Mouse (Mus musculus): ENCODE measurements at regions not wholly inside any gene's neighbourhood (a gene's known extent, or its start where the extent isn't known, plus 50 kb on each side); places are given as distances from the start of the nearest gene placed in this dataset.

DNA sequence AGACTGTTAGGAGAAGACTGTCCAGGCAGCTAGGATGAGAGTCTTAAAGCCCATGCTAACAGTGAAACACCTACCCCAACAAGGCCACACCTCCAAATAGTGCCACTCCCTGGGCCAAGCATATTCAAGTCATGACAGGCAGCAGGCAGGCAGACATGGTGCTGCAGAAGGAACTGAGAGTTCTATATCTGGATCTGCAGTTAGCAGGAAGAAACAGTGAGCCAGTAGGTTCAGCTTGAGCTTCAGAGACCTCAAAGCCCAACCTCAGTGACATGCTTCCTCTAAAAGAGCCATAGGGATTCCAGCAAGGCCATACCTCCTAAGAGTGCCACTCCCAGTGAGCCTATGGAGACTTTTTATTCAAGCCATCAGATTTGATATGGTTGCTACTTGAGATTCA is 252.0 kb upstream of the Slc30a5 start:
- Histone ChIP-seq H3K27me3 (ENCODE audit: control insufficient read depth, insufficient read depth, insufficient read length) (no peaks in the 10 kb centered on the region), H3K36me3 (ENCODE audit: control insufficient read depth, insufficient read depth) (no peaks in the 10 kb centered on the region), H3ac (ENCODE audit: control insufficient read depth, insufficient read length) (no peak overlapping the region), H3K79me2 (ENCODE audit: control insufficient read depth, insufficient read depth) (no peaks in the 10 kb centered on the region), H3K4me3 (no peak overlapping the region), H3K4me2 (ENCODE audit: low read depth) (no peak overlapping the region)
- TF ChIP-seq REST (IDR thresholded peaks at IDR 0.05; ENCODE audit: insufficient read depth, insufficient read length): no peak
- no peak for TF ChIP-seq TCF12 (IDR thresholded peaks at IDR 0.05; ENCODE audit: insufficient read depth, poor library complexity, severe bottlenecking)

DNA sequence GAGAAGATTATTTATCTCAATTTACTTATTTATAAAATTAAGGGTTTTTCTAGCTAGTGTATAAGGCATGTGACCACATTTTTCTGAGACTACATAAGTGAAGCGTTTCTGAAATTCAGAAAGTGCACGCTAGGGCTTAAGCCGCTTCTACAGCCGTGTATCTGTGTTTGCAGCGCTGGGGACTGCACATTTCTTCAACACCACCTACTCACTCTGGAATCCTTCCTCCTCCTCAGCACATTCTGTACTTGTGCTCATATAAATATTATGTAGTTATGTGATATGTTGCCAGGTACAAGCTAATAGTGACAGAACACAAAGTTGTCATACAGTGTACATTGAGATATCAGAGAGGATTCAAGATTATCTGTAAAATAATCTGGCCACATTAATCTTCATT is 251.0 kb upstream of the Slc30a5 start:
- Histone ChIP-seq H3K36me3 (ENCODE audit: control insufficient read depth, insufficient read depth) (no peaks in the 10 kb centered on the region), H3K79me2 (ENCODE audit: control insufficient read depth, insufficient read depth) (no peaks in the 10 kb centered on the region), H3ac (ENCODE audit: control insufficient read depth, insufficient read length) (no peak overlapping the region), H3K4me3 (no peak overlapping the region), H3K27me3 (ENCODE audit: control insufficient read depth, insufficient read depth, insufficient read length) (no peaks in the 10 kb centered on the region), H3K4me2 (ENCODE audit: low read depth) (no peak overlapping the region)
- TF ChIP-seq TCF12 (IDR thresholded peaks at IDR 0.05; ENCODE audit: insufficient read depth, poor library complexity, severe bottlenecking) (no peak), SRF (IDR thresholded peaks at IDR 0.05; ENCODE audit: control insufficient read depth, insufficient read length, low read depth) (no peak), POLR2A (IDR thresholded peaks at IDR 0.05; ENCODE audit: insufficient read length, low read depth) (no peak), MYOG (IDR thresholded peaks at IDR 0.05; ENCODE audit: control insufficient read depth in 1 of 3, insufficient read depth in 1 of 3, insufficient read length in 2 of 3, low read depth in 2 of 3) (no peak), CEBPB (IDR thresholded peaks at IDR 0.05; ENCODE audit: insufficient read depth, poor library complexity, severe bottlenecking) (no peak), USF1 (IDR thresholded peaks at IDR 0.05; ENCODE audit: low read depth) (no peak), MAX (IDR thresholded peaks at IDR 0.05; ENCODE audit: low read depth) (no peak), MYOD1 (IDR thresholded peaks at IDR 0.05; ENCODE audit: control insufficient read depth in 1 of 3, insufficient read length in 2 of 3, low read depth in 2 of 3) (no peak)

DNA sequence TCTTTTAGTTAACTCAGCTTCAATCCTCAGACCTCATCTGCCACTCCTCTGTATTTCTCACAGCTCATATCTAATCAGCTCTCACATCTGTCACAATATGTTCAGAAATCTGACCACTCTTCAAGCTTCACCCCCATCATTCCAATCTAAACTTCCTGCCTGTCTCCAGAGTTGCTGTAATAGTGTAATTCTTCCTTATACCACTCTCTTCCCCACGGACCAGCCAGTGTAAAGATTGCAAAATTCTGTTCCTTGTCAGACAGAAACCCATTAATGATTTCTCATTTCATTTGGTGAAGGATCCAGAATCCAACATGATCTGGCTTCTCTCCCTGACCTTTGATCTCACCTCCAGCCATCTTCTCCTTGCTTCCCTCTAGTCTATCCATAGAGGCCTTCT is 250.2 kb upstream of the Slc30a5 start:
- Histone ChIP-seq H3K27me3 (ENCODE audit: control insufficient read depth, insufficient read depth, insufficient read length) (no peaks in the 10 kb centered on the region), H3ac (ENCODE audit: control insufficient read depth, insufficient read length) (no peak overlapping the region), H3K4me2 (ENCODE audit: low read depth) (no peak overlapping the region), H3K79me2 (ENCODE audit: control insufficient read depth, insufficient read depth) (no peaks in the 10 kb centered on the region), H3K4me3 (no peak overlapping the region), H3K36me3 (ENCODE audit: control insufficient read depth, insufficient read depth) (no peaks in the 10 kb centered on the region)
- TF ChIP-seq TCF12 (IDR thresholded peaks at IDR 0.05; ENCODE audit: insufficient read depth, poor library complexity, severe bottlenecking): no peak
- no peak for TF ChIP-seq E2F4 (IDR thresholded peaks at IDR 0.05; ENCODE audit: insufficient read depth)
- TF ChIP-seq MYOD1 (IDR thresholded peaks at IDR 0.05; ENCODE audit: control insufficient read depth in 1 of 3, insufficient read length in 2 of 3, low read depth in 2 of 3): no peak
- TF ChIP-seq SRF (IDR thresholded peaks at IDR 0.05; ENCODE audit: control insufficient read depth, insufficient read length, low read depth): no peak
- TF ChIP-seq USF1 (IDR thresholded peaks at IDR 0.05; ENCODE audit: low read depth): no peak
- no peak for TF ChIP-seq TCF3 (IDR thresholded peaks at IDR 0.05; ENCODE audit: insufficient read length, low read depth)
- TF ChIP-seq REST (IDR thresholded peaks at IDR 0.05; ENCODE audit: insufficient read depth, insufficient read length): no peak
- TF ChIP-seq POLR2A (IDR thresholded peaks at IDR 0.05; ENCODE audit: insufficient read length, low read depth): no peak
- TF ChIP-seq CEBPB (IDR thresholded peaks at IDR 0.05; ENCODE audit: insufficient read depth, poor library complexity, severe bottlenecking): no peak
- TF ChIP-seq POLR2AphosphoS2 (IDR thresholded peaks at IDR 0.05; ENCODE audit: insufficient read length, low read depth): no peak

DNA sequence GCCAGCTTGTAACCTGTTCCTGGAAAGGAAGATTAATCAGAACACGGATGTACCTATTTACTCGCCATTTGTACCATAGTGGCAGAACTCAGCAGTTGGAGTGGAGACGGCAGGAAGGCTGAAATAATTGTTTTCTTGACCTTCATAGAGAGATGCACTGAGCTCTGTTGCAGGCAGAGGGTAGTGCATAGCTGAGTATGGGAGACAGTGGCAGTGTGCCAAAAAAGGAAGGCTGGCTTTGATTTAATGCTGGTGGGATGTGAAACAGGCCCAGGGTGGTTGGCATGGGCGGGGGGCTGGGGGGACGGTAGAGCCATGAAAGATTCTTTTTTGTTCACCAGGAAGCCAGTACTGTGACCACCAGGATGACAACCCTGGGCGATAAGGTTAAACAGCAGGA is 235.3 kb upstream of the Slc30a5 start:
- no peak for TF ChIP-seq REST (IDR thresholded peaks at IDR 0.05; ENCODE audit: insufficient read depth, insufficient read length)
- H3K36me3 ChIP-seq (ENCODE audit: control insufficient read depth, insufficient read depth): no peaks in the 10 kb centered on the region
- no peak overlapping the region for H3K4me3 ChIP-seq
- H3K79me2 ChIP-seq (ENCODE audit: control insufficient read depth, insufficient read depth): no peaks in the 10 kb centered on the region
- no peak overlapping the region for H3K4me2 ChIP-seq (ENCODE audit: low read depth)
- H3K27me3 ChIP-seq (ENCODE audit: control insufficient read depth, insufficient read depth, insufficient read length): no peaks in the 10 kb centered on the region
- no peak overlapping the region for H3ac ChIP-seq (ENCODE audit: control insufficient read depth, insufficient read length)

DNA sequence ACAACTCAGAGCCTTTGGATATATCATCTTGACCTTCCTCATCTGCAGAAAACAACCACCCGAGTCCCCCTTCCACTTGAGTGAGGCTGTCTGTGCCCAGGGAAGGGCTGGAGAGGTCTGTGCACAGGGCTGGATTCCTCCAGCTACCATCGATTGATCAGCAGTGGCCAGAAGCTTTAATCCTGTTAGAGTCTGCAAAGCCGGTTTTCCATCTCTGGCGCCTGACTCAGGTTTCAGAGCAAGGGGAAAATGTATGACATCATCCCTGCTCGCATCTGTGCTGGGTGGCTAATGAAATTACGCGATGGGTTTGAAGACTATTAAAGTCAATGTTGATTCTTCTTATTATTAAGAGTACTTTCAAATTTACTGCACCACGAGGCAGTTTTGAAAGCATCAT is 229.4 kb upstream of the Slc30a5 start:
- Histone ChIP-seq H3K79me2 (ENCODE audit: control insufficient read depth, insufficient read depth) (no peaks in the 10 kb centered on the region), H3K27me3 (ENCODE audit: control insufficient read depth, insufficient read depth, insufficient read length) (no peaks in the 10 kb centered on the region), H3K4me3 (no peak overlapping the region), H3K4me2 (ENCODE audit: low read depth) (no peak overlapping the region), H3ac (ENCODE audit: control insufficient read depth, insufficient read length) (no peak overlapping the region), H3K36me3 (ENCODE audit: control insufficient read depth, insufficient read depth) (no peaks in the 10 kb centered on the region)
- TF ChIP-seq TCF3 (IDR thresholded peaks at IDR 0.05; ENCODE audit: insufficient read length, low read depth) (no peak), MYOG (IDR thresholded peaks at IDR 0.05; ENCODE audit: control insufficient read depth in 1 of 3, insufficient read depth in 1 of 3, insufficient read length in 2 of 3, low read depth in 2 of 3) (no peak), E2F4 (IDR thresholded peaks at IDR 0.05; ENCODE audit: insufficient read depth) (no peak), REST (IDR thresholded peaks at IDR 0.05; ENCODE audit: insufficient read depth, insufficient read length) (no peak), MYOD1 (IDR thresholded peaks at IDR 0.05; ENCODE audit: control insufficient read depth in 1 of 3, insufficient read length in 2 of 3, low read depth in 2 of 3) (no peak), MAX (IDR thresholded peaks at IDR 0.05; ENCODE audit: low read depth) (no peak)
